Mouse (Mus musculus): ENCODE measurements around the gene Gm2115.

Gm2115 gene

DNA sequence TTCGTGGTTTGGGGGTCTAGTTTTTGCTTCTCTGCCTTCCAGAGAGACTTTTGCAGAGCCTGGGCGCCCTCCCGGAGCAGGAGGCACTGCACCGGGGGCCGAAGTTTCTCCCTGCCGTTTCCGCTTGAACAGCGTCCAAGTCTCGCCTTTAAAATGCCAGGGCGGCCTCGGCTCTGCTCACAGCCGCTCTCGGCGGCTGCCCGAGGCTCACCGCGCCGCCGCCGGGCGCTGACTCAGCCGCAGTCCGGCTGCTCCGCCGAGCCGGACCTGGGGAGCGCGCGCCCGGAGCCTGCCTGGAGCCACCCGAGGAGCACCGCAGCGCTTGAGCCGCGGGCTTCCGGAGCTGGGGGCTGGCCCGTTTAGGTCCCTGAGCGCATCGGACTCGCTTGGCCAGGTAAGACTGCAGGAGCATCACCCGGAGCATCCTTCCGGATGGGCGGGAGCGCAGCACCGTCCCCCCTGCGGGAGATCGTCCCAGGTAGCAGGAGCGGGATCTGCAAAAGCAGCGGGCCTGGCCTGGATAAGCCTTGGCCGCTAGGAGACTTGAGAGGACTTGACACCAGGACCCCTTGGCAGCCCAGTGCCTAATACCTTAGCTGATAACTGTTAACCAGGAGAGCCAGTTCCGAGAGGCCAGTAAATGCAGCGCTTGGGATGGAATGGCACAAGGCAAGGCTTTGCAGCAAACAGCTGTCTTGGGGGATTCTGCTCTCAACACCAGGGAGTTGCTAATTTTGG is at the start of gene Gm2115:
Gene Gm2115, plus strand, starts transcription at position 159 of the 738 bp plus-strand sequence.
- TF ChIP-seq GATA4 (IDR thresholded peaks at IDR 0.05; ENCODE audit: insufficient replicate concordance, low read length): no peak

DNA sequence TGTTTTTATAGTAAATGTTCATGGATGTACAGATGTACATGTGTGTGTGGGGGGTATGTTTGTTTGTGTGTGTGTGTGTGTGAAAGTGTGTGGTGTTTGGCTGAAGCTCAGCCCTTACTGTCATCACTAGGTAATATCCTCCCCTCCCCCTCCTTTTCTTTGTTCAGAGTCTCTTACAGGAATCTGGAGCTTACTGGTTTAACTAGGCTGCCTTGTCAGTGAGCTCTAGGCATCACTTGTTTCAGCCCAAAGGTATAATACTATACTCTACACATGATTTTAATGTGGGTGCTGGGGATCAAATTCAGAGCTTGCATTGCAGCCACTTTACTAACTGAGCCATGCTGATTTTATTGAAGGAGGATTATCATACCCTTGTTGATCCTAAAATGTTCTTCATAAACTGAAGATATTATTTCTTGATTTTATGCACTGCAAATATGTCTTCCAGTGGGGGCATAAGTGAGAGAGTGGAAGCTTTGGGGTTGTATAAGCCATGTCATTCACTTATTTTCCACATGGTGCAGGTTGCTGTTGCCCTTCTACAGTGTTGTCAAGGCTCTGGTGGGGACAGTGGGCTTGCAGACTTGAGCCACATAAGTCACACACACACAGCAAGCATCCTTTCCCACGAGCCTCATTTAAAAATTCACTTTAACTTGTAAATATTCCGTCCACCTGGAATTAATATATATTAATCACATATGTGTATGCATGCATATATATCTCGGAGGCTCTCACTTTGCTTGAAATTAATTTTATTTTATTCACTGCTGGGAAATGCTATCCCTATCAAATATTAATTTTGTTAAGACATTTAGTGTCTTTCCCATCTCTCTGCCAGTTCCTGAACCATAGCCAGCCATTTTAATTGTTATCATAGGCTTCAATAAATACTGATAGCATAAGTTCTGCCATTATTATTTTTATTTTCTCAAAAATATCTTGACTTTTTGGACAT is 45.0 kb upstream of the Gm2115 start:
- TF ChIP-seq GATA4 (IDR thresholded peaks at IDR 0.05; ENCODE audit: insufficient replicate concordance, low read length): no peak

DNA sequence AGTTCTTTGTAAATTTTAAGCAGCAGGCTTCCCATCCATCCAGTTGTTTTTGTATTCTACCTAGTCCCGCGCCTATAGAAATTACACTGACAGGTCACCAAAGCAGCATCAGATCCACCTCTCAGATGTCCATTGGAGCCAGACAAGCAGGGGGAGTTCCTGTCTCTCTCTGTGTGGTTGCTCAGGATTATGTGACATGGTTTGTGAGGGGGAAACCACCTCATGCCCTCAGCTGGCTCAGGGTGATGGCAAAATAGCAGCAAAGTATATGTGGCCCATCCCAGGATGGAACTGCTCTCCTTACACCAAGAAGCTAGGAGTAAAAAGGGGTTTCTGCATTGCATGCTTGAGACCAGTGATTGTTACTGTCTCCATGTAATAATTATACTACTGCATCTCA is 42.3 kb upstream of the Gm2115 start:
- TF ChIP-seq GATA4 (IDR thresholded peaks at IDR 0.05; ENCODE audit: insufficient replicate concordance, low read length): no peak

DNA sequence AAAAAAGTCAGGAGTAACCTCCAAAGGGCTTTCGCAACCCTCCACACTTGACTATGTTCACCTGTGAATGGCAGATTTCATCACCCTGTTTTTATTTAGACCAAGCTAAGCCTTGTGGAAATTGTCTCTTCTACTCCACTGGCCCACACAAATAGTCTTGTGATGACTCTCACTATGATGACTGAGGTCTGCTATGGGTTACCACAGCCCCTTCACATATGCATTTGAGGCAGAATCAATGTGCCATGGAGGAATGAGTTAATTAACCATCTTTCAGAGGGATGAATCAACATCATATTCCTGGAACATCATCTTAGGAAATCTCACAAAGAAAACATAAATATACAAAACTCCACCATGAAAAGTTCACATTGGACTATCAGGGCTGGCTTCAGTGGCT is 25.6 kb upstream of the Gm2115 start:
- no peak for TF ChIP-seq GATA4 (IDR thresholded peaks at IDR 0.05; ENCODE audit: insufficient replicate concordance, low read length)

DNA sequence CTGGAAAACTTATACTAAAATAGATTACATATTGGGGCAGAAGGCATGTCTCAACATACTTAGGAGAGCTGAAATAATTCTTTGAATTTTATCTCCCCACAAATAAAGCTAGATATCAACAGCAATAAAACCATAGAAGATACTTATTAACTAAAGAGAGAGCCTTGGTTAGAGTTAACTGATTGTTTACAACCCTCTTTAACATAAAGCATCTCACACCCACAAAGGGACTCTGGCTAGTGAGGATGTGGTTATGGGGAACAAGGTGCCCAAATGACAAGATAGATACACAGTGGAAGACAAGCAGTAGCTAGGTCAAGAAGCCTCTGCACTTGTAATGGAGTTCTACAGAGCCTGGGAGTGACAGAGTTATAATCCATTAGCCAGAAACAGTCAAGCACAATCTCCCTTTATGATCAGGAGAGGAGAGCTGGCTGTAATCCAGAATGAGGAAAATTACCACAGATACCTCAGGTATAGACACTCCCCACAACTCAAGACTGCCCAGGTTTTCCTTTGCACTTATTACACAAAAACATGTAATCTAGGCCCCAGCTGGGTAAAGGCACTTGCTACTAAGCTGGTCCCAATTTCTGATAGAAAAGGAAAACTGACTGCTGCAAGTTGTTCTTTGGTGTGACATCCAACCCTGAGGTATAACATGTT is 10.1 kb upstream of the Gm2115 start:
- TF ChIP-seq GATA4 (IDR thresholded peaks at IDR 0.05; ENCODE audit: insufficient replicate concordance, low read length): no peak

DNA sequence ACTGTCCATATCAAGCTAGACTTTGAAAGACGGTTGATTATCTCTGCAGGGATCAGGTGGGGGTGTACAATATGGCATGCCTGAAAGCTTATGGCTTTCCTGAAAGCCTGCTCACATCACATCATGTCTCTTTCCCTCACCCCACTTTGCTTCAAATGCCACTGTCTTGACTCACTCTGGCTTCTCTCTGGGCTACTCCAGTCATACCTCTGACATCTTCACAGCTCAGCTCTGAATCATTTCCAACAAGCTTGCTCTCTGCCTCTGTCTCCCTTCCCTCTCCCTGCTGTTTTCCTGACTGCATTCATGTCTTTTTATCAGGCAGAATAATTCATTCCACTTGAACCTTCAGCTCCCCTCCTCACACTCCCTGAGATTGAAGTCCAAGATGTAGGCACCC is 7.4 kb upstream of the Gm2115 start:
- no peak for TF ChIP-seq GATA4 (IDR thresholded peaks at IDR 0.05; ENCODE audit: insufficient replicate concordance, low read length)

DNA sequence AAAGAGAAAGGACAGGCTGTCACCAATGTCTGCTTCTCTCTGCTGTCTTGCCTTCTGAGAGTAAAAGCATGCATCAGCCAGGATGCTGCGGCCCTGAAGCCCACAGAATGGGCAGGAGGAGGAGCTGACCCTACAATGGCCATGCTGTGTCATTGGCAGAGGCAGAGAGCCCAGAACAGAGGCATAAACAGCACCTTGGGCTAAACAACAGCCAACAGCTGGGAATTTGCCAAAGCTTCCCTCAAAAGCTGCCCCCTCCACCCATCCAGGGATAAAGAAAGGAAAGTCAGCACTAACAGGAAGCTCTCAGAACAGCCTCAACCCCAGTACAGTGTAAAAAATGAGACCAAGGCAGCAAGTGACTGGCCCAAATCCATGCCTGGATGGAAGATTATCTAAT is 6.3 kb upstream of the Gm2115 start:
- TF ChIP-seq GATA4 (IDR thresholded peaks at IDR 0.05; ENCODE audit: insufficient replicate concordance, low read length): no peak

DNA sequence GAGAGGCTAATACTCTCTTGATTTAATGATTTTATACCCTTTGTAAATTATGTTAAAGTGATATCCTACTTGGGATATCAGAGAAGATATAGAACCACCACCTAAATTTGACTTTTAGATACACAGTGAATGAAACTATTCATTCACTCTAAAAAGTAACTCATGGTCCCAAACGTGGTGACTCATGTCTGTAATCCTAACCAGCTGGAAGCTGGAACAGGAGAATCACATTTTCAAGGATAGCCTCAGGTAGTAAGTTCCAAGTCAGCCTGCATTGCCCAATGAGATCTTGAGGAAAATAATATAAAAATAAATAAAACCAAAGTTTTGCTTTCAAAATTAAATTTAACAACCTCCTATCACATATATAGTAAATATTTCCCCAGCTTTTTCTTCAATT is 2.6 kb upstream of the Gm2115 start:
- no peak for TF ChIP-seq GATA4 (IDR thresholded peaks at IDR 0.05; ENCODE audit: insufficient replicate concordance, low read length)

DNA sequence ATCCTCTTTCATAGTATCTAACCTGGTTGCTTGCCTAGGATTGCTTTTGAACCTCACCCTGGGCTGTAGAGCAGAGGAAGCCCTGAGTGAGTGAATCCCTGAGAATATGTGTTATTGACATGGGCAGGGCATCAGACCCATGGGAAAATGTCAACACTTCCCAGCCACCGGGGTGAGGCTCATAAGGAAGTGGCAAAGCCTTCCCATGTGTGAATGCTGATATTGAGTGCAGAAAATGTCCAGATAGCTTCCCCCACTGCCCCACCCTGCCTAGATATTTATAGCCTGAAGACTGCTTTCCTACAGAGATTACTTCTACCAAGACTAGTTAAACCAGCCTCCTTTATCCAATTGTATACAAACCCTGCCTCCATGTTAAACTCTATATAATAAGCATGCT is 4.0 kb downstream of the Gm2115 start:
- TF ChIP-seq GATA4 (IDR thresholded peaks at IDR 0.05; ENCODE audit: insufficient replicate concordance, low read length): no peak

DNA sequence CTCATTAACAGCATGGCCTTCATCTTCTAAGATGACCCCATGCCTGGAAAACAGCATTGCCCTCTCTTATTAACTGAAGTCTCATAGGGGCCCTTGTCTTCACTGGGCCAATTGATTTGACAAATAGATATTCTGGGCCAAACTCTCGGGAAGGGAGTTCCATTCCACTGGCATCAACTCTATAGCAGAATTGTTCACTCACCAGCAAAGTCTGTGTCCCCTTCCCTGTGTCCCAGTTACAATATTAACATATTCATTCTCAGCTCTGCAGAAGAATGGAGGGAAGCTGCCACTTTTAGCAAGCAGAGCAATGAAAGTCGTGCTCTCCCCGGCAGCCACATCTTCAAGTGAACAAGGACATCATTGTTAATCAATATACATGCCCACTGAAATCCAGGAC is 5.9 kb downstream of the Gm2115 start:
- no peak for TF ChIP-seq GATA4 (IDR thresholded peaks at IDR 0.05; ENCODE audit: insufficient replicate concordance, low read length)

DNA sequence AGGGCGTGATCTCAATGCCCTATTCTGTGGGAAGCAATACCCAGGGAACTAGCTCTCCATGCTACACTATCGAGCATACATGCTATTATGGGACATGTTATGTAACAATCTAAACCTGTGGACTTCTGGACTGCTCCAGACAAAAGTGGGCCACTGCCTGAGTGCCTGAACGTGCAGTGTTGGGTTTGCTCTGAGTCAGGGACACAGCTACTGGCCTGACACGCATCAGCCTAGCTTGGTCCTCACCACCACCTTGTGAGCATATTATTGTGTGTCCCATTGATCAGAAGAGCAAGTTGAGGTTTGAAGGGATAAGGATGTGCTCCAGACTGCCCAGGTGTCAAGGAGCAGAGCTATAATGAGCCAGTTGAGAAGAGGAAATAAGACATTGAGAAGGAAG is 16.2 kb downstream of the Gm2115 start:
- no peak for TF ChIP-seq GATA4 (IDR thresholded peaks at IDR 0.05; ENCODE audit: insufficient replicate concordance, low read length)

DNA sequence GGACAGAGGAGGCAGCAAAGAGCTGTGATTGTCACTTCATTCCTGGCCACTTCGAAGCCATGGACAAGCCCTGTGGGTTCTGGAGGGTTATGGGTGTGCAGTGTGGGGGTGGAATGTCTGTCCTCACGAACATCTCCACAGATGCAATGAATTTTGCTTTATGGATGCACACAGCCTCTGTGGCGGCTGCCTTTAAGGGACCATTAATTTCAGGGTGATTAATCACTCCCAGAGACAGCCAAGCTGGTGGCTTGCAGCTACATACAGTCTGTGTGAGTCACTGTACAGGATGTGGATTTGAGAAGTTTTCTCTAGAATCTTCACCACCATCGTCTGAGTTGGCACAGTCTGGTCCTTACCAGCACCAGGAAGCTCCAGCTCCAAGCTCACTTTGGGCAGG is 17.9 kb downstream of the Gm2115 start:
- TF ChIP-seq GATA4 (IDR thresholded peaks at IDR 0.05; ENCODE audit: insufficient replicate concordance, low read length): no peak

DNA sequence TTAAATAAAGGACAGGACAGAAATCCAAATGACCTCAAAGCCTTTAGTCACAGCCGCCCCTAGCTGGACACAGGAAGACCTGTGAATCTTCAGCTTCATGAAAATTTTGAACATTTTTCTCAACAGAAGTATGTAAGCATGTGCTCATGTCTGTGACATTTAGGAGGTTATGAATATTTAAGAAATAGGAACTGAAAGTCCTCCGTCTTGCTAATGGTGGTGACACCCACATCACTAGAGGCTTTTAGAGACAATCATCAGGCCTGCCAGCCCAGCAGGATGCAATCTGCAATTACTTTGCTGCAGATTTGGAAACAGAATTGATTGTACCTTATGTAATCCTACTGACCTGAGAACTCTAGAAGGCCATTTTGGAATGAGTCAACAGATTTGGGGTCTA is 22.7 kb downstream of the Gm2115 start:
- no peak for TF ChIP-seq GATA4 (IDR thresholded peaks at IDR 0.05; ENCODE audit: insufficient replicate concordance, low read length)

DNA sequence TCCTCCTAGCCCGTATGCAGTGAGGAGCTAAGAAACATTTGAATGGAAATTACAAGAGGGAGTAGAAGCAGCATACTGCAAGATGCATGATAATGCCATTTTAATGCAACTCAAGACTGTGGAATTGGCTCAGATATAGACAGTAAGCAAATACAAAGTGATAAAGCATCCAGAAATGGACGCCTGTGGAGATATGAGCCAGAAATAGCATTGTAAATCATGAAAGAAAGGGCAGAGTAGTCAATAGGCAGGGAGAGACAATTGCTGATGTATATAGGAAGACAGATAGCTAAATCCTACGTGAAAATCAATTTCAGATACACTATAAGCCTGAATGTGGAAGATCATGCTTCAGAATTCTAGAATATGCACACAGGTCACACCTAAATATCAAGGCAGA is 26.5 kb downstream of the Gm2115 start:
- TF ChIP-seq GATA4 (IDR thresholded peaks at IDR 0.05; ENCODE audit: insufficient replicate concordance, low read length): no peak

DNA sequence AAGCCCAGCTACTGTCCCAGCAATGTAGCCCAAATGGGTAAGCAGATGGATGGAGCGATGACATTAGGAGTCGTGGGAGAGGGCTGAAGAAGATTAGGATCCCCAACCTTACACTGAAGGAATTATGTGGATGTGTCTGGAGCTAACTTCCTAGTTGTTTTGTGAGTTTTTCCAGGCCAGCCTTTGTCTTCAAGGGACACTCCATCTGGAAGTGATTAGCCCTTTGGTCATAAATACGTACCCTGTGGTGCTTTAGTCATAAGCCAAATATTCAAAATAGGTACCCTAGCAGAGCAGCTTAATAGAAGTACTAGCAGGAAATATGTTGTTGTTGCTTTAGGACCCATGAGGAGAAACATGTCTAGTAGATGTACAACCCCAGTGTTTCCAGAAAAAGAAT is 28.6 kb downstream of the Gm2115 start:
- no peak for TF ChIP-seq GATA4 (IDR thresholded peaks at IDR 0.05; ENCODE audit: insufficient replicate concordance, low read length)

DNA sequence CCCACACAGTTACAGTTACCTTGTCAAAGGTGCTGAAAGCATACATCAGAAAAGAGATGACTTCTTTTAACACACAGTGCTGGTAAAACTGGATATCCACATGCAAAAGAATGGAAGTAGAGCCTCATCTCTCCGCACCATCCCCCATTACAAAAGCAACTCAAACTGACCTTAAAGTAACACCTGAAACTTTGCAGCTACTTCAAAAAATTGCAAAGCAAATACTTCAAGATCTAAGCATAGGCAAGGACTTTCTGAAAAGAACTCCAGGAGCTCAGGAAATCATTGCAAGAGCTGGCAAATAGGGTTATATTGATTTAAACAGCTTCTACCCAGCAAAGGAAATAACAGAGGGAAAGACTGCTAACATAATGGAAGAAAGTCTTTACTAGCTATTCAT is 31.7 kb downstream of the Gm2115 start:
- no peak for TF ChIP-seq GATA4 (IDR thresholded peaks at IDR 0.05; ENCODE audit: insufficient replicate concordance, low read length)
